Mouse (Mus musculus) WW6 (cell line): ENCODE measurements at regions not wholly inside any gene's neighbourhood (a gene's known extent, or its start where the extent isn't known, plus 50 kb on each side); places are given as distances from the start of the nearest gene placed in this dataset.

ENCODE experiments used
- DNase-seq: peaks from one replicate; pipeline ENCODE4 v3.0.0-alpha.2; 2013; ENCODE audit warnings: low read depth, low spot score

- DNase-seq: no peak
These were observed 51.7 kb upstream of the Caprin1 start for GRCm38 (mm10) chr2:103848923-103849700.

GRCm38 (mm10) chr2:103849766-103850530 is 52.5 kb upstream of the Caprin1 start:
- DNase-seq: no peak

GRCm38 (mm10) chr2:103850531-103850816 is 53.0 kb upstream of the Caprin1 start:
- no peak for DNase-seq

- DNase-seq: no peak
These were observed 53.7 kb upstream of the Caprin1 start for GRCm38 (mm10) chr2:103851171-103851570.

- DNase-seq: no peak
These were observed 63.8 kb upstream of the Caprin1 start for GRCm38 (mm10) chr2:103861226-103861625.

GRCm38 (mm10) chr2:103864254-103864653 is 66.8 kb upstream of the Caprin1 start:
- DNase-seq: no peak

GRCm38 (mm10) chr2:103865319-103866171 is 68.1 kb upstream of the Caprin1 start:
- peak; percentile 48 for DNase-seq

GRCm38 (mm10) chr2:103867241-103867957 is 70.0 kb upstream of the Caprin1 start:
- no peak for DNase-seq

- DNase-seq: no peak
These were observed 70.5 kb upstream of the Caprin1 start for GRCm38 (mm10) chr2:103867958-103868330.

GRCm38 (mm10) chr2:103868655-103869054 is 71.2 kb upstream of the Caprin1 start:
- no peak for DNase-seq

GRCm38 (mm10) chr2:103871522-103872276 is 74.2 kb upstream of the Caprin1 start:
- peak; percentile 43 for DNase-seq

- DNase-seq: no peak
These were observed 74.8 kb upstream of the Caprin1 start for GRCm38 (mm10) chr2:103872277-103872636.

- no peak for DNase-seq
These were observed 75.9 kb upstream of the Caprin1 start for GRCm38 (mm10) chr2:103873381-103873780.

GRCm38 (mm10) chr2:103874466-103874865 is 77.0 kb upstream of the Caprin1 start:
- no peak for DNase-seq

- DNase-seq: no peak
These were observed 78.3 kb upstream of the Caprin1 start for GRCm38 (mm10) chr2:103875754-103876153.

GRCm38 (mm10) chr2:103876236-103876635 is 78.8 kb upstream of the Caprin1 start:
- DNase-seq: no peak

GRCm38 (mm10) chr2:103881026-103881763 is 76.6 kb upstream of the Lmo2 start:
- no peak for DNase-seq

GRCm38 (mm10) chr2:103884926-103885325 is 72.9 kb upstream of the Lmo2 start:
- DNase-seq: no peak

GRCm38 (mm10) chr2:103888023-103888422 is 69.8 kb upstream of the Lmo2 start:
- DNase-seq: no peak

- DNase-seq: no peak
These were observed 66.5 kb upstream of the Lmo2 start for GRCm38 (mm10) chr2:103891240-103891767.
